Mouse (Mus musculus): ENCODE measurements around the gene Acly.

GRCm38 (mm10) chr11:100527066-100527457 lies 738 bp downstream of the Acly start:
- TF ChIP-seq CTCF (IDR thresholded peaks at IDR 0.05; ENCODE audit: low read depth) (peak; percentile 18), EP300 (IDR thresholded peaks at IDR 0.05; ENCODE audit: low read depth) (no peak)
